Mouse (Mus musculus): ENCODE measurements at regions not wholly inside any gene's neighbourhood (a gene's known extent, or its start where the extent isn't known, plus 50 kb on each side); places are given as distances from the start of the nearest gene placed in this dataset.

- TF ChIP-seq POLR2A (IDR thresholded peaks at IDR 0.05; ENCODE audit: low read depth, low read length) (no peak), CTCF (conservative IDR thresholded peaks at IDR 0.05; ENCODE audit: insufficient read depth, insufficient read length, low read depth, low read length) (no peak)
These were observed 207.2 kb upstream of the Cdyl start for GRCm38 (mm10) chr13:35452420-35452819.
